ENCODE assay signal across 8 mouse cellular contexts in the genomic region with DNA sequence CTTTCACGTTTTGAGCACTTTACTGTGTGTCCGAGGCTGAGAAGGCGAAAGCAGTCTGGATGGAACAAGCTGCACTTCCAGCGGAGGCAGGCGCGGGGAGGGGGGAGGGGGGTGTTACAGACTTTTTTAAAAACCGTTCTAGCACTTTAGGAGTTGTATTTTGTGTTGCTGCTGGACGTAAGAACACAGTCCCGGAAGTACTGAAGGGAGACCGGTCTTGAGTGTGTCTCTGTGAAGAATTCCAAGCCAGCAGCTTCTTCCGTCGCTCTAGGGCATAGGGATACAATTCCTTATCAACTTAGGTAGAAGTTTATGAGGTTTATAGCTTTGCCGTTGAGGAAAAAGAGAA.
A peak's percentile ranks its signal among the peaks of the same experiment; 100 is the strongest.
DNase-seq lines count a peak whose midpoint lies in the region; ATAC-seq and TF ChIP-seq lines count a peak whose summit lies in the region.

No protein-coding gene starts in this region.

- no peaks in the 10 kb centered on the region for H3K36me3 ChIP-seq in spleen, adult 2 months (ENCODE audit: control insufficient read depth, insufficient read depth, low read length)
- no peaks in the 10 kb centered on the region for H3K36me3 ChIP-seq in embryonic facial prominence, embryonic 12.5 days
- H3K36me3 ChIP-seq in midbrain, embryonic 14.5 days (ENCODE audit: control insufficient read depth, insufficient read depth, low read length) = no peaks in the 10 kb centered on the region

- H3K9me3 ChIP-seq in embryonic facial prominence, embryonic 12.5 days = no peaks in the 10 kb centered on the region
- no peaks in the 10 kb centered on the region for H3K9me3 ChIP-seq in midbrain, embryonic 14.5 days (ENCODE audit: control insufficient read depth, low read length)

- WGBS in spleen, adult 2 months = 22% methylated on average over 13 of the region's 13 CpGs
- 19% methylated on average over 13 of the region's 13 CpGs for WGBS in embryonic facial prominence, embryonic 12.5 days
- 14% methylated on average over 13 of the region's 13 CpGs for WGBS in midbrain, embryonic 14.5 days

- no peaks in the 10 kb centered on the region for H3K4me1 ChIP-seq in spleen, adult 2 months (ENCODE audit: control insufficient read depth, insufficient read depth, insufficient read length)
- H3K4me1 ChIP-seq in embryonic facial prominence, embryonic 12.5 days = no peaks in the 10 kb centered on the region
- H3K4me1 ChIP-seq in midbrain, embryonic 14.5 days (ENCODE audit: control insufficient read depth, insufficient read depth, low read length) = peaks cover 10% of the 10 kb centered on the region; the same call in 1 of the 2 replicates

- H3K27me3 ChIP-seq in spleen, adult 2 months (ENCODE audit: control insufficient read depth, insufficient read depth, low read length) = no peaks in the 10 kb centered on the region
- peaks cover 15% of the 10 kb centered on the region for H3K27me3 ChIP-seq in embryonic facial prominence, embryonic 12.5 days
- no peaks in the 10 kb centered on the region; the same call in none of the 2 replicates for H3K27me3 ChIP-seq in midbrain, embryonic 14.5 days (ENCODE audit: control insufficient read depth, insufficient read depth, low read length)

- peak overlapping the region; percentile 55 for H3K4me2 ChIP-seq in embryonic facial prominence, embryonic 12.5 days (replicated peaks)
- H3K4me2 ChIP-seq in midbrain, embryonic 14.5 days (ENCODE audit: low read length) = peak overlapping the region; percentile 64

- DNase-seq in spleen, adult 2 months (ENCODE audit: low read depth in 1 of 2, low spot score in 2 of 2) = no peak
- DNase-seq in spleen, adult 12 weeks (ENCODE audit: low spot score) = no peak
- peak; percentile 44 for DNase-seq in midbrain, embryonic 14.5 days
- DNase-seq in ovary, postnatal 10 days (ENCODE audit: low spot score) = no peak
- DNase-seq in B cell, adult 2 months = no peak
- no peak for DNase-seq in spleen, postnatal 14 days (ENCODE audit: low spot score in 2 of 2)

- no peak for TF ChIP-seq POLR2A in spleen, adult 2 months (IDR thresholded peaks at IDR 0.05; ENCODE audit: low read depth, low read length)

- ATAC-seq in embryonic facial prominence, embryonic 12.5 days (ENCODE audit: insufficient number of reproducible peaks, insufficient read depth, low FRiP score, low TSS enrichment) = no peak
- ATAC-seq in inflammation-experienced regulatory T-cells, adult 6 months = peak; percentile 36
- no peak for ATAC-seq in midbrain, embryonic 14.5 days (ENCODE audit: low FRiP score, low TSS enrichment)

- H3K4me3 ChIP-seq in spleen, adult 2 months (ENCODE audit: extremely low read depth, insufficient read depth, insufficient read length) = peak overlapping the region; percentile 62
- H3K4me3 ChIP-seq in embryonic facial prominence, embryonic 12.5 days = peak overlapping the region; percentile 52
- peak overlapping the region; percentile 54 for H3K4me3 ChIP-seq in midbrain, embryonic 14.5 days (replicated peaks; ENCODE audit: low read depth, low read length)

- TF ChIP-seq CTCF in spleen, adult 2 months (IDR thresholded peaks at IDR 0.05; ENCODE audit: extremely low read depth, insufficient read depth, insufficient read length, insufficient replicate concordance) = no peak

- no peak overlapping the region for H3K27ac ChIP-seq in spleen, adult 2 months (ENCODE audit: insufficient read depth, low read length)
- H3K27ac ChIP-seq in embryonic facial prominence, embryonic 12.5 days = 0 out of 2 replicates have a peak overlapping the region, but pooled peaks have one; percentile 84
- H3K27ac ChIP-seq in midbrain, embryonic 14.5 days (replicated peaks; ENCODE audit: low read depth, low read length) = peak overlapping the region; percentile 77; the same call in 1 of the 2 replicates

- peak overlapping the region; percentile 45; the same call in 1 of the 2 replicates for H3K9ac ChIP-seq in embryonic facial prominence, embryonic 12.5 days
- peak overlapping the region; percentile 59 for H3K9ac ChIP-seq in midbrain, embryonic 14.5 days (replicated peaks; ENCODE audit: low read length)
